Comparison of ENCODE assay signal across 13 mouse cellular contexts in the genomic region with DNA sequence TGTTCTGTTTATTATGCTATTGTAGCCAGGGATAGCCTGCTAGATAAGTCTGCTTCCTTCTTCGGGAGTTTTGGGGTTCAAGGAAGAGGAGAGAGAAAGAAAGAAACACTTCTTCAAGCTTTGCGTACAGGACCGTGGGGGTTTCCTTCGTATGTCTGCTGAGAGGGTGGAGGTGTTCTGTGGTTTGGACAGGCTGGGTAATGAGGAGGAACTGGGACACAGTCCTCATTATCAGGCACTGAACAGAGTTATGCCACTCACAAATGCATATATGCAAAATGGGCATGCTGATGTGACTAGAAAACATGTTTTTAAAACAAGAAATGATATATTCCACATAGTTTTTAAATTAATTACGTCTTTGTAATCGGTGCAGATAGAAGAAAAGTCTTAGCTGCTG.
"Had no signal": no experiment of that assay in that cellular context is flagged by ENCODE, and none has a peak within 500 bp of the region (broad histone marks: within the 10 kb centered on the region; RNA-seq: fewer than 3 reads in every experiment).

No protein-coding gene starts in this region.

- H3K27ac ChIP-seq: hindbrain, embryonic 13.5 days; intestine, embryonic 15.5 days; limb, embryonic 12.5 days; liver, embryonic 14.5 days; midbrain, embryonic 10.5 days; neural tube, embryonic 12.5 days had no signal

- H3K9me3 ChIP-seq: hindbrain, embryonic 13.5 days; intestine, embryonic 15.5 days; limb, embryonic 12.5 days; midbrain, embryonic 10.5 days; neural tube, embryonic 12.5 days had no signal

- H3K9ac ChIP-seq: hindbrain, embryonic 13.5 days; intestine, embryonic 15.5 days; limb, embryonic 12.5 days; liver, embryonic 14.5 days; neural tube, embryonic 12.5 days had no signal

- H3K4me3 ChIP-seq: hindbrain, embryonic 13.5 days; intestine, embryonic 15.5 days; limb, embryonic 12.5 days; midbrain, embryonic 10.5 days; neural tube, embryonic 12.5 days had no signal

- H3K36me3 ChIP-seq: hindbrain, embryonic 13.5 days; intestine, embryonic 15.5 days; limb, embryonic 12.5 days; midbrain, embryonic 10.5 days; neural tube, embryonic 12.5 days had no signal

- DNase-seq: kidney, adult 8-10 months; kidney, postnatal 4 days; liver; lung, postnatal 10 days; midbrain, embryonic 14.5 days; thymus, adult 2 months; thymus, postnatal 25 days had no signal

- ATAC-seq: intestine, embryonic 15.5 days had no signal

- H3K4me2 ChIP-seq: hindbrain, embryonic 13.5 days; intestine, embryonic 15.5 days; limb, embryonic 12.5 days; neural tube, embryonic 12.5 days had no signal
